Mouse (Mus musculus) intestine, embryonic 14.5 days (tissue): ENCODE measurements at regions not wholly inside any gene's neighbourhood (a gene's known extent, or its start where the extent isn't known, plus 50 kb on each side); places are given as distances from the start of the nearest gene placed in this dataset.

Experiments used
- ATAC-seq: fragments of 200-750 bp; cut with Nextera tagmentation; replicated peaks from 2 replicates; pipeline ENCODE4 v1.8.0; 2017; ENCODE audit warnings: low read depth, moderate number of reproducible peaks, moderate TSS enrichment, moderate library complexity; ENCODE audit not compliant: low FRiP score, low TSS enrichment
- DNase-seq: peaks from one replicate; pipeline ENCODE4 v3.0.0-alpha.2; 2018; ENCODE audit warnings: low spot score
- H3K27ac ChIP-seq: fragments of 300-500 bp; sonication (generic); 2 replicates; pipeline ENCODE4 v1.5.1; 2014; ENCODE audit warnings: low read depth, mild to moderate bottlenecking, control low read depth
- H3K27me3 ChIP-seq: fragments of 300-500 bp; sonication (generic); replicated peaks from 2 replicates; pipeline ENCODE4 v1.6.1; 2014; ENCODE audit warnings: low read length, control low read depth; ENCODE audit not compliant: control insufficient read depth, insufficient read depth
- H3K36me3 ChIP-seq: fragments of 300-500 bp; sonication (generic); 2 replicates; pipeline ENCODE4 v1.6.1; 2014; ENCODE audit warnings: low read length, control low read depth; ENCODE audit not compliant: control insufficient read depth, insufficient read depth
- H3K4me1 ChIP-seq: fragments of 300-500 bp; sonication (generic); replicated peaks from 2 replicates; pipeline ENCODE4 v1.6.1; 2014; ENCODE audit warnings: low read length, control low read depth, mixed read lengths; ENCODE audit not compliant: control insufficient read depth, insufficient read depth
- H3K4me2 ChIP-seq: fragments of 300-500 bp; sonication (generic); 2 replicates; pipeline ENCODE4 v1.6.1; 2014; ENCODE audit warnings: low read length
- H3K4me3 ChIP-seq: fragments of 300-500 bp; sonication (generic); 2 replicates; pipeline ENCODE4 v1.5.1; 2014; ENCODE audit warnings: low read depth, low read length, control low read depth, mixed read lengths
- H3K9ac ChIP-seq: fragments of 300-500 bp; sonication (generic); 2 replicates; pipeline ENCODE4 v1.6.1; 2014; ENCODE audit warnings: mild to moderate bottlenecking, low read length
- H3K9me3 ChIP-seq: fragments of 300-500 bp; sonication (generic); 2 replicates; pipeline ENCODE4 v1.6.1; 2016; ENCODE audit warnings: low read length, control low read depth; ENCODE audit not compliant: control insufficient read depth
- WGBS: fragments of 180-500 bp; shearing (Covaris S2); extraction: QIAGEN DNeasy Blood & Tissue Kit; methylation state at CpG from one replicate; pipeline ENCODE4 v1.1.7; 2014; 5-methylcytosine and 5-hydroxymethylcytosine counted together

DNA sequence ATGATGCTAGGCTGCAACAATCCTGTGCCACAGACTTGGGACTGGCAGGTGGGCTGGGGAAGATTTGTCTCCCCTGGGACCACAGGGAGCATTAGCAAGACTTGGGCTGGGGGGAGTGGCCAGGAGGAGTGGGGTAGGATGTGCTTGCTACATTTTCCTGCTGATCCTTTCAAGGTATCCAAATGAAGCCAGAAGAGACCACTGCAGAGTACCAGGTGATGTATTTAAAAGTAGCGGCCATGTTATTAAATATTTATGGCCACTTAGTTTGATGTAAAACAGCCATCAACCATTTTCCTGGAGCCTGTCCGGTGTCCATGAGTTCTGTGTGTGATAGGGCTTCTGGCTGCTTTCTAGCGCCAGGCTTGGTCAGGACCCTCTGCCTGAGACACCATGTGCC lies 220.3 kb upstream of the Prok2 start:
- WGBS: 36% methylated on average over 3 of the region's 3 CpGs
- ATAC-seq (no peak), DNase-seq (no peak)
- no peak overlapping the region for H3K4me3 ChIP-seq
- no peaks in the 10 kb centered on the region for H3K27me3 ChIP-seq
- no peak overlapping the region for H3K4me2 ChIP-seq
- H3K9ac ChIP-seq: no peak overlapping the region
- H3K4me1 ChIP-seq: no peaks in the 10 kb centered on the region
- H3K9me3 ChIP-seq: no peaks in the 10 kb centered on the region
- no peak overlapping the region for H3K27ac ChIP-seq
- no peaks in the 10 kb centered on the region for H3K36me3 ChIP-seq

DNA sequence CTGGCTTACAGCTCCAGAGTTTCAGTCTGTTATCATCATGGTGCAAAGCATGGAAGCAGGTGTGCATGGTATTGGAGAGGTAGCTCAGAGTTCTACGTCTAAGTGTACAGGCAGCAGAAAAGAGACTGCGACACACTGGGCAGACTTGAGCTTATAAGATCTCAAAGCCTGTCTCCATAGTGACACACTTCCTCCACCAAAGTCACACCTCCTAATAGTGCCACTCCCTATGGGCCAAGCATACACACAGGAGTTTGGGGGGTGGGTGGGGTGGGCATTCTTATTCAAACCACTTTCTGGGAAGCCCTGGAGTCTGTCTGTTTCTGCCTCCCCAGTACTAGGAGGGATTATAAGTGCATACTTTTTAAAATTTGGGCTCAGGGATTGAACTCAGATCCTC lies 219.5 kb upstream of the Prok2 start:
- no peak for ATAC-seq
- no peaks in the 10 kb centered on the region for H3K4me1 ChIP-seq
- H3K4me3 ChIP-seq: no peak overlapping the region
- H3K27me3 ChIP-seq: no peaks in the 10 kb centered on the region
- 93% methylated on average over 2 of the region's 2 CpGs for WGBS
- H3K4me2 ChIP-seq: no peak overlapping the region
- no peak for DNase-seq
- H3K36me3 ChIP-seq: no peaks in the 10 kb centered on the region
- no peaks in the 10 kb centered on the region for H3K9me3 ChIP-seq
- no peak overlapping the region for H3K27ac ChIP-seq
- H3K9ac ChIP-seq: no peak overlapping the region

DNA sequence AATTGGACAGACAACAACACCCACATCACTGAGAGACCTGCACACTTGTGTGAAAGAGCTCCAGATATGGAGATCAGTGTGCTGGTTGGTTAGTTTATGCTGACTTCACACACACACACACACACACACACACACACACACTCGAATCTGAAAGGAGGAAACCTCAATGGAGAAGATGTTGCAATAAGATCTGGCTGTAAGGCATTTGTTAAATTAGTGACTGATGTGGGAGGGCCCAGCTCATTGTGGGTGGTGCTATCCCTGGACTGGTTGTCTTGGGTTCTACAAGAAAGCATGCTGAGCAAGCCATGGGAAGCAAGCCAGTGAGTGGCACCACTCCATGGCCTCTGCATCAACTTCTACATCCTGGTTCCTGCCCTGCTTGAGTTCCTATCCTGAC lies 216.8 kb upstream of the Prok2 start:
- no peaks in the 10 kb centered on the region for H3K27me3 ChIP-seq
- WGBS: 67% methylated on average over 1 of the region's 1 CpGs
- no peak overlapping the region for H3K4me3 ChIP-seq
- ATAC-seq: no peak
- no peak for DNase-seq
- no peak overlapping the region for H3K9ac ChIP-seq
- no peak overlapping the region for H3K4me2 ChIP-seq
- no peaks in the 10 kb centered on the region for H3K36me3 ChIP-seq
- H3K27ac ChIP-seq: no peak overlapping the region
- no peaks in the 10 kb centered on the region for H3K4me1 ChIP-seq
- H3K9me3 ChIP-seq: no peaks in the 10 kb centered on the region

DNA sequence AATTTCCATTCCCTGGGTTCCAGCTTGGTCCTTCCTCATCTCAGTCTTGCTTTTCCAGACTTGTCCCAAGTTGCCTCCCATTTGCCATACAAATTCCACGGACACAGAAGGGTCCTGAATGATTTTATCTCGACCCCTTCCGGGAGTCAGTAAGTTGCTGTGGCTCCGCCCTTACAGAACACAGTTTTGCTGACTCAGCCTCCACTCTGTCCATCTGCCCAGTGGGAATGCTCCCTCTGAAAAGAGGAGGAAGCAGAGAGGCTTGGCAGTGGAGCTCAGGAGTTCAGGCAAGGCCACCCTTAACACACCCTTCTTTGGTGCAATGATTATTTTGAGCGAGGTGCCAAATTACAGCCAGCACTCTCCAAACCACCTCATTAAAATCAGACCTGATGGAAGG lies 213.9 kb upstream of the Prok2 start:
- Histone ChIP-seq H3K4me2 (no peak overlapping the region), H3K36me3 (no peaks in the 10 kb centered on the region), H3K4me1 (no peaks in the 10 kb centered on the region), H3K9me3 (no peaks in the 10 kb centered on the region), H3K27me3 (no peaks in the 10 kb centered on the region), H3K9ac (no peak overlapping the region), H3K4me3 (no peak overlapping the region), H3K27ac (no peak overlapping the region)
- DNase-seq: no peak
- ATAC-seq: no peak
- 49% methylated on average over 5 of the region's 5 CpGs for WGBS

DNA sequence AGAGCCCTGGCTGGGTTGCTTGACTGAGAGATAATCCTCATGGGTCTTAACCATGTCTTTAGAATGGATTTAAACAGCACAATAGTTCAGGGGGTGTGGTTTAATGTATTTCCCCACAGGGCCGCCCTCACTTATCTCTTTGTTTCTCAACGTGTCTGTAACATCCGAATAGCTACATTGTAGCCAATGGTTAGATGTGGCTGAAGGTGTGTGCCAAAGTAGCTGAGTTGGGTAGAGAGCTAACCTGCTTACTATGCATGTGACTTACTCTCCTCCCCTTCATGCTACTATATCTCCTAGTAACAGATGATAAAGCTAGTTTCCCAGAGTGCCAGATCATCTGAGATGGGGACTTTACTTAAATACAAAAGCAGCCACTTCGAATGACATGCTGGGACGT lies 213.2 kb upstream of the Prok2 start:
- H3K4me3 ChIP-seq: no peak overlapping the region
- H3K27me3 ChIP-seq: no peaks in the 10 kb centered on the region
- H3K36me3 ChIP-seq: no peaks in the 10 kb centered on the region
- ATAC-seq (no peak), DNase-seq (no peak)
- no peaks in the 10 kb centered on the region for H3K4me1 ChIP-seq
- no peak overlapping the region for H3K27ac ChIP-seq
- H3K4me2 ChIP-seq: no peak overlapping the region
- 52% methylated on average over 5 of the region's 5 CpGs for WGBS
- no peak overlapping the region for H3K9ac ChIP-seq
- H3K9me3 ChIP-seq: no peaks in the 10 kb centered on the region

DNA sequence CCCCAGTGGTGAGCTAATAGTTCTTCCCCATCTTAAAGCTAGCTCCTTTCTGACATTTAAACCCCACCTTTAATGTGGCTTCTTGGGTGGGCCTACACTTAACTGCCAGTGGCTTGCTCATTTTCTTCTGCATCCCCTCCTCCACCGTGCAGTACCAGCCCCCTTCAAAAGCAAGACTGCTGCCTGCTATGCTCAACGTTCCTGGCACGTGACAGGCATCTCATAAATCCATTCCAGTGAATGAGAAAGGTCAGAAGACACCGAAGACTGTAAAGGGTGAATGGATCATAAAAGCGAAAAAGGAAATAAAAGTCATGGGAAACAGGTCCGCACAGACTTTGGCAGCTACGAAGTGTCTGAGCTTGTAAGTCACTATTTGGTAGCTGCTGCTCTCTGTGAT lies 212.8 kb upstream of the Prok2 start:
- Histone ChIP-seq H3K27ac (no peak overlapping the region), H3K9me3 (no peaks in the 10 kb centered on the region), H3K27me3 (no peaks in the 10 kb centered on the region), H3K4me1 (no peaks in the 10 kb centered on the region), H3K4me3 (no peak overlapping the region), H3K4me2 (no peak overlapping the region), H3K9ac (no peak overlapping the region), H3K36me3 (no peaks in the 10 kb centered on the region)
- ATAC-seq (no peak), DNase-seq (no peak)
- 30% methylated on average over 7 of the region's 7 CpGs for WGBS

DNA sequence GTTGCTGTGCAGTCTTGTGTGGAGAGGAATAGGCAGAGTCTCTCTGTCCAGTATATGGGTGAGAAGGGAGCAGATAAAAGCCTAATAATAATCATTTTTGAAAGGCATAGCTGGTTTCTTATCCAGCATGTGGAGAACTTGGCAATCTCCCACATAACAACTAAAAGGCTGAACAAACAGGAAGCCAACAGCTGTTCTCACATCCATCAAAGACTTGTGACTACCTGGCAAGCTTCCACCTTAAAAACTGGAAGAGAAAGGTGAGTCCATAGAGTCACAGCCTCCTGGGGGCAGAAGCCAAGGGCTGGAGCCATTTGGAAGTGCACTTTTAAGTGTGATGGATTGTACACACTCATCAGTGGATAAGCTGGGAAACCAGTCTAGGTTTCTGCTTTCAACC lies 210.5 kb upstream of the Prok2 start:
- DNase-seq: no peak
- Histone ChIP-seq H3K9me3 (no peaks in the 10 kb centered on the region), H3K9ac (no peak overlapping the region), H3K27ac (no peak overlapping the region), H3K27me3 (no peaks in the 10 kb centered on the region), H3K4me3 (no peak overlapping the region), H3K36me3 (no peaks in the 10 kb centered on the region), H3K4me2 (no peak overlapping the region), H3K4me1 (no peaks in the 10 kb centered on the region)
- no peak for ATAC-seq

DNA sequence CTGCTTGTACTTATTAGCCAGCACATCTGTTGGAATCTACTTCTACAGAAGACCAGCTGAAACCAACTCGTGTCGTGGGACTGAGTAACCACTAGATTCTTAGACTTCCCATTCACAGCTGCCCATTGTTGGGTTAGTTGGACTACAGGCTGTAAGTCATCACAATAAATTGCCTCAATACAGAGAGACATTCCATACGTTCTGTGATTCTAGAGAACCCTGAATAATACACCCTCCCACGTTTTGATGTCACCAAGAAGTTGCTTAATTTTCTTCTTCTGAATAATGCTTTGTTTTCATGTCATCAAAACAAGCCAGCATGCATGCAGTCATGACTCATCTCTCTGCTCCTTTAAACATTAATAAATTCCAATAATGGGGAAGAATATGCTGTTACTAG lies 209.2 kb upstream of the Prok2 start:
- Histone ChIP-seq H3K9me3 (no peaks in the 10 kb centered on the region), H3K9ac (no peak overlapping the region), H3K36me3 (no peaks in the 10 kb centered on the region), H3K27ac (no peak overlapping the region), H3K4me3 (no peak overlapping the region), H3K27me3 (no peaks in the 10 kb centered on the region), H3K4me1 (no peaks in the 10 kb centered on the region), H3K4me2 (no peak overlapping the region)
- DNase-seq: no peak
- no peak for ATAC-seq
- 62% methylated on average over 4 of the region's 4 CpGs for WGBS

DNA sequence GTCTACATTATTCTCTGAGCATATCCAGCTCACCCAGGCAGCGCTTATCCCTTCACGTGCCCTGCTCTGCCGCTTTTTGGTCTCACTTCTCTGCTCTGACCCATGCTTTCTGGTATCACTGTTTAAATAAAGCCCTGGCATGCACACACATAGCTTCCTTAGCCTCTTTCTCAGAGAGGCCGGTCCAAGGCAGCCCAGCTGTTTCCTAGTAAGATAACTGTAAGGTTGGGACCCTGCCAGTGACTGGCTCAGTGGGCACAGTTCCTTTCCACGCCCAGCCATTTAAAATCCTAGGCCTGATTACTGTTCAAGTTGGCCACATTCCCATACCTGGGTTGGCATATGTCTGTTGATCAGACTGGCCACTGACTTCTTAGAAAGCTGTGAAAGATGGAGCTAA lies 208.2 kb upstream of the Prok2 start:
- no peak for DNase-seq

More for the DNA sequence above, 208.2 kb upstream of the Prok2 start:
- Histone ChIP-seq H3K9me3 (no peaks in the 10 kb centered on the region), H3K9ac (no peak overlapping the region), H3K27ac (no peak overlapping the region), H3K4me3 (no peak overlapping the region), H3K4me2 (no peak overlapping the region), H3K27me3 (no peaks in the 10 kb centered on the region), H3K36me3 (no peaks in the 10 kb centered on the region), H3K4me1 (no peaks in the 10 kb centered on the region)
- ATAC-seq: no peak
- WGBS: 67% methylated on average over 5 of the region's 5 CpGs
